Mouse (Mus musculus) cortical plate, adult 2 months (tissue): Measurements from ENCODE around the gene Tnpo1.

Source experiments
- CTCF ChIP-seq: fragments of 200-500 bp; IDR thresholded peaks from 2 replicates; pipeline ENCODE4 v1.5.1; 2011; ENCODE audit warnings: mild to moderate bottlenecking, control low read depth, low read length; ENCODE audit not compliant: insufficient read depth; ENCODE audit errors: extremely low read depth
- POLR2A ChIP-seq: fragments of 200-500 bp; IDR thresholded peaks from 2 replicates; pipeline ENCODE4 v1.6.1; 2011; ENCODE audit warnings: mild to moderate bottlenecking, low read length, control low read depth; ENCODE audit not compliant: insufficient read depth; ENCODE audit errors: extremely low read depth

- TF ChIP-seq CTCF: no peak
- no peak for TF ChIP-seq POLR2A
These were observed 107.1 kb downstream of the Tnpo1 start for GRCm38 (mm10) chr13:98819094-98819493.
